Mouse (Mus musculus) limb, embryonic 15.5 days (tissue): Measurements from ENCODE around the gene Klhl33. TPM values are rescaled to one million over a fixed set of nuclear protein-coding genes. Genes with fewer than 3 reads are reported as not detected.

Source experiments
- ATAC-seq: fragments of 200-750 bp; cut with Nextera tagmentation; 2 replicates; pipeline ENCODE4 v1.8.0; 2017; ENCODE audit warnings: low read depth, moderate TSS enrichment; ENCODE audit not compliant: insufficient number of reproducible peaks, low FRiP score, low TSS enrichment
- H3K27ac ChIP-seq: fragments of 300-500 bp; sonication (generic); 2 replicates; pipeline ENCODE4 v1.5.1; 2015; ENCODE audit warnings: moderate library complexity, mild to moderate bottlenecking, inconsistent platforms
- H3K27me3 ChIP-seq: fragments of 300-500 bp; sonication (generic); 2 replicates; pipeline ENCODE4 v1.6.1; 2015; ENCODE audit warnings: inconsistent platforms
- H3K36me3 ChIP-seq: fragments of 300-500 bp; sonication (generic); 2 replicates; pipeline ENCODE4 v1.6.1; 2015; ENCODE audit warnings: inconsistent platforms
- H3K4me1 ChIP-seq: fragments of 300-500 bp; sonication (generic); 2 replicates; pipeline ENCODE4 v1.6.1; 2015; ENCODE audit warnings: inconsistent platforms
- H3K4me2 ChIP-seq: fragments of 300-500 bp; sonication (generic); 2 replicates; pipeline ENCODE4 v1.6.1; 2015; ENCODE audit warnings: mild to moderate bottlenecking, inconsistent platforms
- H3K4me3 ChIP-seq: fragments of 300-500 bp; sonication (generic); 2 replicates; pipeline ENCODE4 v1.5.1; 2015; ENCODE audit warnings: mild to moderate bottlenecking, inconsistent platforms
- H3K9ac ChIP-seq: fragments of 300-500 bp; sonication (generic); 2 replicates; pipeline ENCODE4 v1.6.1; 2015; ENCODE audit warnings: inconsistent platforms
- H3K9me3 ChIP-seq: fragments of 300-500 bp; sonication (generic); 2 replicates; pipeline ENCODE4 v1.6.1; 2016; ENCODE audit warnings: inconsistent platforms
- WGBS: fragments of 180-500 bp; shearing (Covaris S2); methylation state at CpG from one replicate; pipeline ENCODE4 v1.1.7; 2015; 5-methylcytosine and 5-hydroxymethylcytosine counted together
- polyA plus RNA-seq: library from polyadenylated mRNA; unstranded; fragments of >200 nt; fragmentation: Nextera tagmentation; extraction: Ambion mirVana; gene quantifications from 2 replicates; pipeline ENCODE4 v1.2.1, GENCODE M21; 2015

Gene Klhl33
- polyA plus RNA-seq, 1 experiment from 2014 or later = 0.10 TPM

- Histone ChIP-seq H3K4me1 (peaks cover 15% of the 10 kb centered on the region), H3K9me3 (no peaks in the 10 kb centered on the region), H3K4me2 (peak overlapping the region; percentile 61), H3K4me3 (peak overlapping the region; percentile 35), H3K9ac (peak overlapping the region; percentile 28; the same call in 1 of the 2 replicates), H3K36me3 (no peaks in the 10 kb centered on the region), H3K27ac (no peak overlapping the region), H3K27me3 (peaks cover 26% of the 10 kb centered on the region)
- no peak for ATAC-seq
- WGBS = 19% methylated on average over 23 of the region's 23 CpGs
These were observed 447 bp downstream of the Klhl33 start for GRCm38 (mm10) chr14:50896747-50897373.

DNA sequence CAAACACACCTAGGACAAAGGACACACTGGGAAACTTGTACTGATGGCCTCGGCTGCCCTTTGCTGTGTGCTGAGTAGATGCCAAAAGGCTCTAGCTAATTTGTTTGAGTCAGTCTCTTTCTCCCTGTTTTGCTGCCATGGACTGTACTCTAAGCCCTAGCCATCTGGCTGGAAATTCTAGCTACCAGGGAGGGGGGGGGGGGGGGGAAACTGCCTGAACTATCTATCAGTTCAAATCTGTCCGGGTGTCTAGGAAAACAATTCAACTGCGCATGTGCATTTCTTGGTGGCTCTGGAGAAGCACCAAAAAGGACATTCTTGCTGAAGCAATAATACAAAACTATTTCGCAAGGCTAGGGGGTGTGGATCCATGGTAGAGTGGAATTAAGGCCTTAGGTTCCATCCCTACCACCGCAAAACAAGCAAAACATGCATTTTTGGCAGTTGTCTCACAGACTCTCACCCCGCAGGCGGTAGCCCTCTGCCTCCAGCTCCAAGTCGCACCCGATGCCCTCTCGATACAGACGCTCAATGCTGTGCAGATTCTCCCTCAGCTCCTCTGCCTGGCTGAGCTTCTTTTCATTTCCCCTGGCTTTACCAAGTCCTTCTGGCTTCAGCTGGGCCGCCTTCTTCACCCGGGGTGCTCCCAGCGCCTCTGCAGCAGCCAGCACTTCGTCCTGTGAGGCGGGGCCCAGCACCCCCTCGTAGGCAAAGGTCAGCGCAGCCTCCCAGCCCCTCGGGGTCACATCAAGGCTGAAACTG is 1.1 kb downstream of the Klhl33 start:
- ATAC-seq = no peak
- H3K9ac ChIP-seq = peak overlapping the region; percentile 28; the same call in 1 of the 2 replicates

GRCm38 (mm10) chr14:50895407-50895806 is 1.9 kb downstream of the Klhl33 start:
- no peaks in the 10 kb centered on the region for H3K36me3 ChIP-seq
- ATAC-seq = no peak
- no peak overlapping the region for H3K4me2 ChIP-seq
- no peak overlapping the region for H3K27ac ChIP-seq
- no peak overlapping the region for H3K4me3 ChIP-seq
- H3K27me3 ChIP-seq = peaks cover 26% of the 10 kb centered on the region
- no peaks in the 10 kb centered on the region for H3K9me3 ChIP-seq
- no peak overlapping the region for H3K9ac ChIP-seq
- H3K4me1 ChIP-seq = peaks cover 15% of the 10 kb centered on the region

More for the DNA sequence above, 1.1 kb downstream of the Klhl33 start:
- WGBS = 16% methylated on average over 19 of the region's 19 CpGs
- Histone ChIP-seq H3K27ac (no peak overlapping the region), H3K4me2 (peak overlapping the region; percentile 61), H3K9me3 (no peaks in the 10 kb centered on the region), H3K36me3 (no peaks in the 10 kb centered on the region), H3K4me3 (peak overlapping the region; percentile 35), H3K4me1 (peaks cover 15% of the 10 kb centered on the region), H3K27me3 (peaks cover 26% of the 10 kb centered on the region)

DNA sequence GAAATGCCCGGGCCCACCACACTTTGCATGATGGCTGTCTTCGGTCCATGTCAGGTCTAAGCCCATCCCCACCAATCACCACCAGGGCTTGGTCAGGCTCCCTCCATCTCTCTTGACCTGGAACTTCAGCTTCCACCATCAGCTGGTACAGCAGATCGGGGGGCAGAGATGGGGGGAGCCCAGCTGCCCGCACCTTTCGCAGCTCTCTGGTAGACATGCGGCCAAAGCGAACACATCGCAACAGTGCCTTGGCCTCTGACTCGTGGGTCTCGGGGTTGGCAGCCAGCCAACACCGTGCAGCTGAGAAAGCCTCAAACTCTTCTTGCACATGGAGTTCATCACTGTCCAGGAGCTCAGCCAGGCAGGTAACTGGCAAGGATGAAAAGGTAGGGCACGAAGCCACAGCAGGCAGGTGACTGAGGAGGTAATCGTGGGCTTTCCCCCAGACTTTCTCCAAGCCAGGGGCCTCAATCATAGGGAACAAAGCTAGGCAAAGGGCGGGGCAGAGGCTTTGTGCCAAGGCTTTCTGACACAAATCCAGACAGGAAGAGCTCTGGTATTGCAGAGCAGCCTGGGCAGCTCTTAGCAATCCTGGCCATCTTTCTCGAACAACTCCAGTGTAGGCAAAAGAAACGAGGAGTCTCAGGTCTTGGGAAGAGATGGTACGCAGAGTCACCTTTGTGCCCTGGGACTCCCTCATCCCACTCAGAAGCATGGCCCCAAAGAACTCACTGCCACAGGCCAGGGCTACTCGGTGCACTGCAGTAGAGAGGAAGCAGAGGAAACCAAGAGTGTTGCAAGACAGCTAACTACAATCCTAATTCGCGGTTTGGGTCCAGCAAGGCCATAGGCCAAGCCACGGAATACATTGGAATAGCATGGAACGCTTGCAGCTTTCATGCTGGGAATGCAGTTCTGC is 4.5 kb downstream of the Klhl33 start:
- Histone ChIP-seq H3K9ac (no peak overlapping the region), H3K27ac (no peak overlapping the region), H3K36me3 (no peaks in the 10 kb centered on the region), H3K9me3 (no peaks in the 10 kb centered on the region), H3K4me1 (peaks cover 15% of the 10 kb centered on the region), H3K4me3 (no peak overlapping the region), H3K4me2 (no peak overlapping the region), H3K27me3 (peaks cover 26% of the 10 kb centered on the region)
- ATAC-seq = no peak
- 75% methylated on average over 22 of the region's 22 CpGs for WGBS

GRCm38 (mm10) chr14:50892091-50892490 is 5.2 kb downstream of the Klhl33 start:
- Histone ChIP-seq H3K9me3 (no peaks in the 10 kb centered on the region), H3K4me3 (no peak overlapping the region), H3K36me3 (no peaks in the 10 kb centered on the region), H3K4me2 (no peak overlapping the region), H3K4me1 (peaks cover 14% of the 10 kb centered on the region), H3K27ac (no peak overlapping the region), H3K9ac (no peak overlapping the region), H3K27me3 (peaks cover 20% of the 10 kb centered on the region)
- WGBS = 78% methylated on average over 7 of the region's 7 CpGs
- no peak for ATAC-seq

DNA sequence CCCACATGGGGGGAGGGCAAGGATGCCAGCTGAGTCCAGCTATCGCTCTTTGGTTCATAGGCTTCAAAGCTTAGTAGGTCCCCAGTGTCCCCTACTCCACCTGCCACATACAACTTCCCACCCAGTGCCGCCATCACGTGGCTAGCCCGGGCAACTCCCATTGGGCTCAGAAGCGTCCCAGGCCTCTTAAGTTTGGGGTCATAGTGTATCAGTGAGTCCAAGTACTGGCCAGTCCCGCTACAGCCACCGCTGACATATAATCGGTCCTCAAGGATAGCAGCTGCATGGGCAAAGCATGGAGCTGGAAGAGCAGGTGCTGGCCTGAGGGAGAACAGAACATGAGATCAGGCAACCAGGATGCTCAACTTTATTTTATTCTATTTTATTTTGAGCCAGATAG is 5.7 kb downstream of the Klhl33 start:
- H3K4me3 ChIP-seq = no peak overlapping the region
- no peaks in the 10 kb centered on the region for H3K9me3 ChIP-seq
- WGBS = 95% methylated on average over 8 of the region's 8 CpGs
- peaks cover 9% of the 10 kb centered on the region for H3K4me1 ChIP-seq
- H3K36me3 ChIP-seq = no peaks in the 10 kb centered on the region
- H3K27ac ChIP-seq = no peak overlapping the region
- no peak overlapping the region for H3K4me2 ChIP-seq
- no peak overlapping the region for H3K9ac ChIP-seq
- ATAC-seq = no peak
- H3K27me3 ChIP-seq = peaks cover 15% of the 10 kb centered on the region

DNA sequence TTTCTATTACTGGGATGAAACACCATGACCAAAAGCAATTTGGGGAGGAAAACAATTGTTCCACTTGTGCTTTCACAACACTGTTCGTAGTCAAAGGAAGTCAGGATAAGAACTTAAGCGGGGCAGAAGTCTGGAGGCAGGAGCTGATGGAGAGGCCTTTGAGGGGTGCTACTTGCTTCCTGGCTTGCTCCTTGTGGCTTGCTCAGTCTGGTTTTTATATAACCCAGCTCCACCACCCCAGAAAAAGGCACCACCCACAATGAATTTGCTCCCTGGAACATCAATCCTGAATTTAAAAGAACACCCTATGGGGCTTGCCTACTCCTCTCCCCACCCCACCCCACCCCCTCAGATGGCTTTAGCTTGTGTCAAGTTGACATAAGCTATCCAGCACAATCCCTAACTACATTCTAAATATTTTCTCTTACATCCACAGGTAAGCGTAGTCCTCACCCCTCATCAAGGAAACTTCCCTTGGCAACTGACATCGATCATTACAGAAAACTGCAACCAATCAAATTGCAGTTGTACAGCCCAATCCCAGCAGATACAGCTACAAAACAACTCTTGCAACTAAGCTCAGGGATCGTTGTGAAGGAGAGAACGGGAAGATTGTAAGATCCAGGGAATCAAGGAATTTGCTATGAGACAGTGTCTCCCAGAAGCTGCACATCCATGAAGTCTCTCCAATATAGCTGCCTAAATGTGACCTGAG is 20.9 kb downstream of the Klhl33 start:
- H3K4me1 ChIP-seq = no peaks in the 10 kb centered on the region
- H3K27ac ChIP-seq = no peak overlapping the region
- no peak overlapping the region for H3K4me2 ChIP-seq
- no peaks in the 10 kb centered on the region for H3K27me3 ChIP-seq
- no peak overlapping the region for H3K9ac ChIP-seq
- no peaks in the 10 kb centered on the region for H3K9me3 ChIP-seq
- H3K4me3 ChIP-seq = no peak overlapping the region
- no peaks in the 10 kb centered on the region for H3K36me3 ChIP-seq
- 83% methylated on average over 6 of the region's 6 CpGs for WGBS
- ATAC-seq = no peak

GRCm38 (mm10) chr14:50875591-50876230 is 21.6 kb downstream of the Klhl33 start:
- ATAC-seq = no peak
- H3K27me3 ChIP-seq = no peaks in the 10 kb centered on the region
- H3K36me3 ChIP-seq = no peaks in the 10 kb centered on the region
- H3K9ac ChIP-seq = no peak overlapping the region
- H3K27ac ChIP-seq = no peak overlapping the region
- WGBS = 78% methylated on average over 6 of the region's 6 CpGs
- H3K4me1 ChIP-seq = peaks cover 1% of the 10 kb centered on the region; the same call in 1 of the 2 replicates
- no peak overlapping the region for H3K4me3 ChIP-seq
- H3K4me2 ChIP-seq = no peak overlapping the region
- H3K9me3 ChIP-seq = no peaks in the 10 kb centered on the region

DNA sequence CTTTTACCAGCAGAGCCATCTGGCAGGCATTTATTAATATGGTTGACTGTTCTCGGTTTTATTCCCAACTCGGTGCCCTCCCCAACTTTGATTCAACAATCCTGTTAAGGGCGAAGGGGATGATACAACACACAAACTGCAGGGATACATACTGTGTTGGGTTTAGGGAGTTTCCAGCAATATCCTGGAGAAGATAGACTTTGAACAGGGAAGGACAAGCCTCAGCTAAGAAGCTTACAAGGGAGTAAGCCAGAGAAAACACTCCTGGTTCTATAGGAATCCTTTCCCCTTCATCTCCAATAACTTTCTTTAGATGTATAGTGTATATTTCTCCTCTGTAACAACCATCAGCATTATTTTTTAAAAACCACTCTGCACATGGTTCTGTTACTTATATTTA is 22.1 kb downstream of the Klhl33 start:
- no peaks in the 10 kb centered on the region for H3K36me3 ChIP-seq
- H3K9me3 ChIP-seq = no peaks in the 10 kb centered on the region
- H3K27ac ChIP-seq = no peak overlapping the region
- H3K4me3 ChIP-seq = no peak overlapping the region
- H3K9ac ChIP-seq = no peak overlapping the region
- ATAC-seq = no peak
- H3K4me2 ChIP-seq = no peak overlapping the region
- WGBS = 84% methylated on average over 3 of the region's 3 CpGs
- H3K4me1 ChIP-seq = peaks cover 3% of the 10 kb centered on the region; the same call in 1 of the 2 replicates
- H3K27me3 ChIP-seq = no peaks in the 10 kb centered on the region

DNA sequence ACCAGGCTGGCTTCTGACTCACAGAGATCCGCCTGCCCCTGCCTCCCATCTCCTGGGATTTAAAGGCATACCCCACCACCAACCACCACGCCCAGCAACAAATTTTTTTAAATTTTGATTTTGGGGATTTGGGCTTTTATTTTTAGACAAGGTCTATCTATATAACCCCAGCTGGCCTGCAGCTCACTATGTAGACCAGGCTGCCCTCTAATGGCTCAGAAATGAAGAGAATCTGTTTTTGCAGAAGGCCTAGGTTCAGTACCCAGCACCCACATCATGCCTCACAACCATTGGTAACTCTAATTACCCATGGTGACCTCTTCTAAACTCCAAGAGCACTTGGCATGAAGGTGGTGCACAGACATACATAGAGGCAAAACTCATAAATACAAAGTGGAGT is 26.0 kb downstream of the Klhl33 start:
- H3K4me2 ChIP-seq = no peak overlapping the region
- H3K4me3 ChIP-seq = no peak overlapping the region
- no peaks in the 10 kb centered on the region for H3K27me3 ChIP-seq
- no peak overlapping the region for H3K9ac ChIP-seq
- no peak overlapping the region for H3K27ac ChIP-seq
- ATAC-seq = no peak
- H3K4me1 ChIP-seq = peaks cover 6% of the 10 kb centered on the region; the same call in 1 of the 2 replicates
- 0 out of 2 replicates have a peak, but pooled peaks cover 7% of the 10 kb centered on the region for H3K36me3 ChIP-seq
- H3K9me3 ChIP-seq = no peaks in the 10 kb centered on the region
- 84% methylated on average over 2 of the region's 2 CpGs for WGBS

- Histone ChIP-seq H3K4me3 (peak overlapping the region; percentile 50), H3K9me3 (no peaks in the 10 kb centered on the region), H3K4me2 (peak overlapping the region; percentile 60), H3K27me3 (no peaks in the 10 kb centered on the region), H3K9ac (peak overlapping the region; percentile 34; the same call in 1 of the 2 replicates), H3K4me1 (peaks cover 6% of the 10 kb centered on the region; the same call in 1 of the 2 replicates), H3K27ac (peak overlapping the region; percentile 76), H3K36me3 (peaks cover 8% of the 10 kb centered on the region; the same call in 1 of the 2 replicates)
- ATAC-seq = no peak
- 19% methylated on average over 5 of the region's 5 CpGs for WGBS
These were observed 26.5 kb downstream of the Klhl33 start for GRCm38 (mm10) chr14:50870805-50871143.
